Mouse (Mus musculus): ENCODE results near the gene Sepsecs. TPM values are rescaled to one million over a fixed set of nuclear protein-coding genes. Genes with fewer than 3 reads are reported as not detected.

Gene Sepsecs
- polyA plus RNA-seq, 1 experiment from 2014 or later, result 9.2 TPM

GRCm38 (mm10) chr5:52636923-52637322 is 32.6 kb downstream of the Sepsecs start:
- ATAC-seq (ENCODE audit: insufficient number of reproducible peaks, insufficient read depth, low FRiP score, low read depth), result no peak
- no peak overlapping the region for H3K27ac ChIP-seq (ENCODE audit: low read length)
- no peak overlapping the region for H3K4me3 ChIP-seq (ENCODE audit: low read depth, low read length)
- no peaks in the 10 kb centered on the region for H3K27me3 ChIP-seq (ENCODE audit: control insufficient read depth, insufficient read depth, low read length)
- H3K9ac ChIP-seq (replicated peaks; ENCODE audit: low read depth, low read length), result no peak overlapping the region
- H3K4me2 ChIP-seq (replicated peaks; ENCODE audit: low read depth, low read length), result no peak overlapping the region
- no peaks in the 10 kb centered on the region for H3K36me3 ChIP-seq (ENCODE audit: control insufficient read depth, insufficient read depth, low read length)
- H3K9me3 ChIP-seq (ENCODE audit: control insufficient read depth, low read depth, low read length), result no peaks in the 10 kb centered on the region
- no peaks in the 10 kb centered on the region for H3K4me1 ChIP-seq (ENCODE audit: control insufficient read depth, insufficient read depth, low read length)
- 84% methylated on average over 6 of the region's 6 CpGs for WGBS

GRCm38 (mm10) chr5:52636025-52636755 is 33.3 kb downstream of the Sepsecs start:
- no peak overlapping the region for H3K4me3 ChIP-seq (ENCODE audit: low read depth, low read length)
- no peak overlapping the region for H3K9ac ChIP-seq (replicated peaks; ENCODE audit: low read depth, low read length)
- H3K27ac ChIP-seq (ENCODE audit: low read length), result no peak overlapping the region
- no peak overlapping the region for H3K4me2 ChIP-seq (replicated peaks; ENCODE audit: low read depth, low read length)
- WGBS, result 61% methylated on average over 11 of the region's 11 CpGs
- H3K27me3 ChIP-seq (ENCODE audit: control insufficient read depth, insufficient read depth, low read length), result no peaks in the 10 kb centered on the region
- no peaks in the 10 kb centered on the region for H3K9me3 ChIP-seq (ENCODE audit: control insufficient read depth, low read depth, low read length)
- no peaks in the 10 kb centered on the region for H3K4me1 ChIP-seq (ENCODE audit: control insufficient read depth, insufficient read depth, low read length)
- H3K36me3 ChIP-seq (ENCODE audit: control insufficient read depth, insufficient read depth, low read length), result no peaks in the 10 kb centered on the region
- ATAC-seq (ENCODE audit: insufficient number of reproducible peaks, insufficient read depth, low FRiP score, low read depth), result no peak

- no peaks in the 10 kb centered on the region; the same call in 1 of the 2 replicates for H3K4me1 ChIP-seq (ENCODE audit: control insufficient read depth, insufficient read depth, low read length)
- H3K27me3 ChIP-seq (ENCODE audit: control insufficient read depth, insufficient read depth, low read length), result no peaks in the 10 kb centered on the region
- no peak overlapping the region for H3K4me3 ChIP-seq (ENCODE audit: low read depth, low read length)
- ATAC-seq (ENCODE audit: insufficient number of reproducible peaks, insufficient read depth, low FRiP score, low read depth), result no peak
- no peak overlapping the region for H3K27ac ChIP-seq (ENCODE audit: low read length)
- 23% methylated on average over 8 of the region's 8 CpGs for WGBS
- no peak overlapping the region for H3K9ac ChIP-seq (replicated peaks; ENCODE audit: low read depth, low read length)
- H3K36me3 ChIP-seq (ENCODE audit: control insufficient read depth, insufficient read depth, low read length), result no peaks in the 10 kb centered on the region
- no peak overlapping the region for H3K4me2 ChIP-seq (replicated peaks; ENCODE audit: low read depth, low read length)
- H3K9me3 ChIP-seq (ENCODE audit: control insufficient read depth, low read depth, low read length), result no peaks in the 10 kb centered on the region
These were observed 35.5 kb downstream of the Sepsecs start for GRCm38 (mm10) chr5:52634017-52634416.

- no peak for ATAC-seq (ENCODE audit: insufficient number of reproducible peaks, insufficient read depth, low FRiP score, low read depth)
- H3K27me3 ChIP-seq (ENCODE audit: control insufficient read depth, insufficient read depth, low read length), result no peaks in the 10 kb centered on the region
- 97% methylated on average over 1 of the region's 1 CpGs for WGBS
These were observed 39.0 kb downstream of the Sepsecs start for GRCm38 (mm10) chr5:52630541-52630940.

GRCm38 (mm10) chr5:52629214-52629613 is 40.3 kb downstream of the Sepsecs start:
- WGBS, result 80% methylated on average over 6 of the region's 6 CpGs
- Histone ChIP-seq H3K27me3 (ENCODE audit: control insufficient read depth, insufficient read depth, low read length) (no peaks in the 10 kb centered on the region), H3K9ac (replicated peaks; ENCODE audit: low read depth, low read length) (no peak overlapping the region), H3K27ac (ENCODE audit: low read length) (no peak overlapping the region), H3K4me1 (ENCODE audit: control insufficient read depth, insufficient read depth, low read length) (peaks cover 5% of the 10 kb centered on the region; the same call in 1 of the 2 replicates), H3K9me3 (ENCODE audit: control insufficient read depth, low read depth, low read length) (no peaks in the 10 kb centered on the region), H3K4me2 (replicated peaks; ENCODE audit: low read depth, low read length) (no peak overlapping the region), H3K4me3 (ENCODE audit: low read depth, low read length) (no peak overlapping the region), H3K36me3 (ENCODE audit: control insufficient read depth, insufficient read depth, low read length) (no peaks in the 10 kb centered on the region)
- no peak for ATAC-seq (ENCODE audit: insufficient number of reproducible peaks, insufficient read depth, low FRiP score, low read depth)

More at GRCm38 (mm10) chr5:52630541-52630940, 39.0 kb downstream of the Sepsecs start:
- H3K36me3 ChIP-seq (ENCODE audit: control insufficient read depth, insufficient read depth, low read length), result no peaks in the 10 kb centered on the region
- H3K4me3 ChIP-seq (ENCODE audit: low read depth, low read length), result no peak overlapping the region
- no peak overlapping the region for H3K4me2 ChIP-seq (replicated peaks; ENCODE audit: low read depth, low read length)
- H3K9ac ChIP-seq (replicated peaks; ENCODE audit: low read depth, low read length), result no peak overlapping the region
- H3K27ac ChIP-seq (ENCODE audit: low read length), result no peak overlapping the region
- H3K9me3 ChIP-seq (ENCODE audit: control insufficient read depth, low read depth, low read length), result no peaks in the 10 kb centered on the region
- H3K4me1 ChIP-seq (ENCODE audit: control insufficient read depth, insufficient read depth, low read length), result peaks cover 5% of the 10 kb centered on the region; the same call in 1 of the 2 replicates

- no peak overlapping the region for H3K9ac ChIP-seq (replicated peaks; ENCODE audit: low read depth, low read length)
- H3K27me3 ChIP-seq (ENCODE audit: control insufficient read depth, insufficient read depth, low read length), result no peaks in the 10 kb centered on the region
- H3K4me1 ChIP-seq (ENCODE audit: control insufficient read depth, insufficient read depth, low read length), result peaks cover 5% of the 10 kb centered on the region; the same call in 1 of the 2 replicates
- 74% methylated on average over 3 of the region's 3 CpGs for WGBS
- H3K36me3 ChIP-seq (ENCODE audit: control insufficient read depth, insufficient read depth, low read length), result no peaks in the 10 kb centered on the region
- no peak for ATAC-seq (ENCODE audit: insufficient number of reproducible peaks, insufficient read depth, low FRiP score, low read depth)
- H3K4me2 ChIP-seq (replicated peaks; ENCODE audit: low read depth, low read length), result no peak overlapping the region
- H3K4me3 ChIP-seq (ENCODE audit: low read depth, low read length), result no peak overlapping the region
- H3K9me3 ChIP-seq (ENCODE audit: control insufficient read depth, low read depth, low read length), result no peaks in the 10 kb centered on the region
- H3K27ac ChIP-seq (ENCODE audit: low read length), result no peak overlapping the region
These were observed 40.7 kb downstream of the Sepsecs start for GRCm38 (mm10) chr5:52628783-52629182.

- H3K9me3 ChIP-seq (ENCODE audit: control insufficient read depth, low read depth, low read length), result no peaks in the 10 kb centered on the region
- no peak overlapping the region for H3K4me3 ChIP-seq (ENCODE audit: low read depth, low read length)
- H3K27ac ChIP-seq (ENCODE audit: low read length), result no peak overlapping the region
- ATAC-seq (ENCODE audit: insufficient number of reproducible peaks, insufficient read depth, low FRiP score, low read depth), result no peak
- H3K4me1 ChIP-seq (ENCODE audit: control insufficient read depth, insufficient read depth, low read length), result peaks cover 5% of the 10 kb centered on the region; the same call in 1 of the 2 replicates
- no peak overlapping the region for H3K4me2 ChIP-seq (replicated peaks; ENCODE audit: low read depth, low read length)
- H3K27me3 ChIP-seq (ENCODE audit: control insufficient read depth, insufficient read depth, low read length), result no peaks in the 10 kb centered on the region
- no peak overlapping the region for H3K9ac ChIP-seq (replicated peaks; ENCODE audit: low read depth, low read length)
- no peaks in the 10 kb centered on the region for H3K36me3 ChIP-seq (ENCODE audit: control insufficient read depth, insufficient read depth, low read length)
- 82% methylated on average over 8 of the region's 8 CpGs for WGBS
These were observed 41.8 kb downstream of the Sepsecs start for GRCm38 (mm10) chr5:52627713-52628112.

- Histone ChIP-seq H3K9me3 (ENCODE audit: control insufficient read depth, low read depth, low read length) (no peaks in the 10 kb centered on the region), H3K4me3 (ENCODE audit: low read depth, low read length) (no peak overlapping the region), H3K27ac (ENCODE audit: low read length) (peak overlapping the region; percentile 69), H3K27me3 (ENCODE audit: control insufficient read depth, insufficient read depth, low read length) (no peaks in the 10 kb centered on the region), H3K9ac (replicated peaks; ENCODE audit: low read depth, low read length) (no peak overlapping the region), H3K36me3 (ENCODE audit: control insufficient read depth, insufficient read depth, low read length) (no peaks in the 10 kb centered on the region), H3K4me2 (replicated peaks; ENCODE audit: low read depth, low read length) (peak overlapping the region; percentile 26; the same call in 1 of the 2 replicates), H3K4me1 (ENCODE audit: control insufficient read depth, insufficient read depth, low read length) (peaks cover 5% of the 10 kb centered on the region; the same call in 1 of the 2 replicates)
- ATAC-seq (ENCODE audit: insufficient number of reproducible peaks, insufficient read depth, low FRiP score, low read depth), result no peak
- WGBS, result 32% methylated on average over 8 of the region's 8 CpGs
These were observed 43.4 kb downstream of the Sepsecs start for GRCm38 (mm10) chr5:52626092-52626491.

Data from stomach, embryonic 14.5 days (tissue).